Mouse (Mus musculus): ENCODE measurements around the gene Zup1.
A peak's percentile ranks its signal among the peaks of the same experiment; 100 is the strongest.
"Not testable (repeated sequence)": the region's sequence is repeated elsewhere in the genome, so short reads cannot be mapped to it uniquely, and the experiment has no call there.

Gene Zup1

GRCm38 (mm10) chr10:33950803-33951583 lies at the start of gene Zup1:
TSS of gene Zup1 (minus strand) at chr10:33951269.
- DNase-seq (ENCODE audit: low spot score in 2 of 2) = peak; percentile 66 to 92

GRCm38 (mm10) chr10:33998397-33998796 lies 47.3 kb upstream of the Zup1 start:
- DNase-seq (ENCODE audit: low spot score in 2 of 2) = no peak

GRCm38 (mm10) chr10:33996686-33997085 lies 45.6 kb upstream of the Zup1 start:
- not testable (repeated sequence) for DNase-seq (ENCODE audit: low spot score in 2 of 2)

GRCm38 (mm10) chr10:33986771-33987170 lies 35.7 kb upstream of the Zup1 start:
- DNase-seq (ENCODE audit: low spot score in 2 of 2) = peak; percentile 28 to 71

- no peak for DNase-seq (ENCODE audit: low spot score in 2 of 2)
Measured at GRCm38 (mm10) chr10:33974781-33975494, 23.9 kb upstream of the Zup1 start.

- DNase-seq (ENCODE audit: low spot score in 2 of 2) = no peak
Measured at GRCm38 (mm10) chr10:33952509-33952908, 1.4 kb upstream of the Zup1 start.

- no peak for DNase-seq (ENCODE audit: low spot score in 2 of 2)
Measured at GRCm38 (mm10) chr10:33946336-33946735, 4.7 kb downstream of the Zup1 start.

- no peak for DNase-seq (ENCODE audit: low spot score in 2 of 2)
Measured at GRCm38 (mm10) chr10:33945390-33945789, 5.7 kb downstream of the Zup1 start.

- no peak for DNase-seq (ENCODE audit: low spot score in 2 of 2)
Measured at GRCm38 (mm10) chr10:33940702-33941101, 10.4 kb downstream of the Zup1 start.

- DNase-seq (ENCODE audit: low spot score in 2 of 2) = no peak
Measured at GRCm38 (mm10) chr10:33905489-33905888, 45.6 kb downstream of the Zup1 start.

GRCm38 (mm10) chr10:33904530-33905481 lies 46.3 kb downstream of the Zup1 start, which contains the start of gene Rsph4a:
TSS of gene Rsph4a (plus strand) at chr10:33905111.
- DNase-seq (ENCODE audit: low spot score in 2 of 2) = no peak

GRCm38 (mm10) chr10:33901520-33901919 lies 49.5 kb downstream of the Zup1 start:
- DNase-seq (ENCODE audit: low spot score in 2 of 2) = not testable (repeated sequence)

GRCm38 (mm10) chr10:33882411-33882810 lies 68.7 kb downstream of the Zup1 start:
- DNase-seq (ENCODE audit: low spot score in 2 of 2) = not testable (repeated sequence)

GRCm38 (mm10) chr10:33872672-33873398 lies 78.2 kb downstream of the Zup1 start:
- no peak for DNase-seq (ENCODE audit: low spot score in 2 of 2)

- no peak for DNase-seq (ENCODE audit: low spot score in 2 of 2)
Measured at GRCm38 (mm10) chr10:33870441-33870840, 80.6 kb downstream of the Zup1 start.

All from spleen, postnatal 10 days (tissue).